Mouse (Mus musculus) Patski (cell line): ENCODE measurements at regions not wholly inside any gene's neighbourhood (a gene's known extent, or its start where the extent isn't known, plus 50 kb on each side); places are given as distances from the start of the nearest gene placed in this dataset.

Source experiments
- ATAC-seq: fragments of 100-300 bp; one replicate; pipeline ENCODE4 v1.8.0; 2021
- CTCF ChIA-PET: fragments of 350-600 bp; sonication (Branson Sonifier 250); formaldehyde crosslinking; loops from one replicate; lab custom pipeline; 2022; ENCODE audit warnings: inconsistent platforms; lab: Charles Lee
- POLR2A ChIA-PET: fragments of 350-600 bp; sonication (Branson Sonifier 250); formaldehyde crosslinking; loops from one replicate; lab custom pipeline; 2022; ENCODE audit warnings: antibody characterized with exemption, inconsistent platforms; lab: Charles Lee
- DNase-seq: peaks from one replicate; pipeline ENCODE4 v3.0.0-alpha.2; 2011; ENCODE audit warnings: low read depth, low spot score
- H3K27me3 ChIP-seq: fragments of 371-371 bp; one replicate; pipeline ENCODE4 v1.5.1; 2021
- CTCF ChIP-seq: fragments of 100-300 bp; IDR thresholded peaks from one replicate; pipeline ENCODE4 v1.5.1; 2021
- in situ Hi-C: fragments of 300-500 bp; cut with MboI; formaldehyde crosslinking; loops from 3 replicates; pipeline ENCODE4 v1.11.1; 2018; ENCODE audit warnings: low pct_unique_long_range_greater_than_20kb, mixed read lengths

DNA sequence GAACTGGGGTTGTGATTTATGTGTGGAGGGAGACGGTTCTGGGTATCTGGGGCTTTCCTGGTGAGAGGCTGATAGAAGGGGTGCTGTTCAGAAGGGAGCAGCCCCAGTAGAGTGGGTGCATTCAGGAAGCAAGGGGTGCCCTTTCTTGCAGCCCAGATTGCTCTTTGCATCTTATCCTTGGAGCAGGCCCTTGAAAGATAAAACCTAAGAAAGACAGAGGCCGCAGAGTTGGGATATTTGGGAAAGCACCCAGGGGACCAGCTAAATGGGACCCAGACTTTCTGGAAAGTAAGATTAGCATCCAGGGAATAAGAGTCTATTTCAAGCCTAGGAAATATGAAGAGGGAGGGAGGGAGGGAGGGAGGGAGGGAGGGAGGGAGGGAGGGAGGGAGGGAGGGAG is 512.2 kb upstream of the Mki67 start:
- in situ Hi-C loops, result no loop called here
- CTCF ChIA-PET, result no interaction called here
- H3K27me3 ChIP-seq, result no peaks in the 10 kb centered on the region
- POLR2A ChIA-PET, result no interaction called here
- ATAC-seq (no peak), DNase-seq (no peak)
- no peak for TF ChIP-seq CTCF

DNA sequence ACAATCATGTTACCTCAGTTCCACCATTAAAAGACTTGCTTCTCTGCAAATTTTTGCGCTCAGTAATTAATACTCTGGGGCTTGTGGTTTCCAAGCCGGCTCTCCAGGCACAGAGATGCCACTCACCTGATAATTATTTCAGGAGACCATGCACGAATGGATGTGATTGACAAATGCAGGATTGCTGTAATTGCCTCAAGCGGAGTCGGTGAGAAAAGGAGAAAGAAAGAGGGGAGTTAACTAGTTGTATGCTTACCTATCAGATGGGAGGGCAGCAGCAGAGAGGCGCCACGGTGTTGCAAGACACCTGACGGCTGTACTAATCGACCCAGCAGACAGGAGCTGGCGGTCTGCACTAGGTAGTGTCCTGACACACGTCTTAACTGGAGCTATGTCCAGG is 513.4 kb upstream of the Mki67 start:
- DNase-seq, result no peak
- in situ Hi-C loops, result no loop called here
- CTCF ChIA-PET, result no interaction called here
- H3K27me3 ChIP-seq, result no peaks in the 10 kb centered on the region
- POLR2A ChIA-PET, result no interaction called here
- ATAC-seq, result no peak
- no peak for TF ChIP-seq CTCF

DNA sequence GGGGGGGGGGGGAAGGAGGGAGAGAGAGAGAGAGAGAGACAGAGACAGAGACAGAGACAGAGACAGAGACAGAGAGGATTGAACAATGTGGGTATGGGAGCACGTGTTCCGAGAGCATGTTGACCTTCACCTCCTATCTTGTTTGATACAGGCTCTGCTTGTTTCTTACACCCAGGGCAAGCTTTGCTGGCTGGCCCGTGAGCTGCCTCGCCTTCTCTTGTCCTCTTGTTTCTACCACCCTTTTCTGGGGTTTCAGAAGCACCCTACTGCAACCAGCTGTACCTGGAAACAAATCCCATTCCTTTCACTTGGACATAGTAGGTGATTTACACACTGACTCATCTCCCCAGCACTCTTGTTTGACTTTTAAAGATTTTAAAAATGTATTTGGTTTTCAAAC is 516.0 kb upstream of the Mki67 start:
- ATAC-seq (no peak), DNase-seq (no peak)
- ChIA-PET POLR2A (no interaction called here), CTCF (no interaction called here)
- TF ChIP-seq CTCF, result no peak
- in situ Hi-C loops, result no loop called here
- no peaks in the 10 kb centered on the region for H3K27me3 ChIP-seq

DNA sequence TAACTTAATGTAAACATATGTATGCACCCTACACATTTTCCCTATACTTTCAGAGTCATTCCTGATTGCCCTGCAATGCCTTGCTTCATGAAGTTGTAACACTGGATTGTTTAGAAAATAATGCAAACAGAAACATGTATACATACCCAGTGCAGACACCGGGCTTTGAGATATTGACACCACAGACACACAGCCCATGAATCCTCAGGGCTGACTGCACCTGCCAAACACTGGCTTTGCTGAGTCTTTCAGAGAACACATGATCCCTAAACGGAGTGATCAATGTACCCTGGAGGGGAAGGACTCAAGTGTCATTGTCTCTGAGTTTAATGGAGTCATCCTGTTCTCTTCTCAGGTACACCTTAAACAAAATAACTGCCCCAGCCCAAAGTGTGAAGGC is 519.4 kb upstream of the Mki67 start:
- in situ Hi-C loops, result no loop called here
- CTCF ChIA-PET, result no interaction called here
- DNase-seq, result no peak
- no peaks in the 10 kb centered on the region for H3K27me3 ChIP-seq
- POLR2A ChIA-PET, result no interaction called here
- ATAC-seq, result no peak
- no peak for TF ChIP-seq CTCF

DNA sequence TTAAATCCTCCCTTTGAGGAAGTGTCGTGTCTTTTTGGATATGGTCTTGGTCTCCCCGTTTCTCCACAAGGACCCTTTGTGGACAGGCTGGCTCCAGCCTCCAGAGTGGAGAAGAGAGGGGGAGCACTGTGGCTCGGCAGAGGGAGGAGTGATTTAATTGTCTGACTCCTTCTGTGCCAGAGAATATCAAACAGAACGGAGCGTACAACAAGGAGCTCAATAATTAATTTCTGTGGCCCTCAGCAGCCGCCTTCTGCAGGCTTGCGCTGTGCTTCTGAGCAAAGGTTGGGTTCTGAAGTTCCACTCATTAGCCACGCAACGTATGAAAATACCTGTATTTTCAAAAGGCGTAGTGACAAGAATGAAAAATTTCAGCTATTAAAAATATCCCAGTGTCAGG is 520.2 kb upstream of the Mki67 start:
- in situ Hi-C loops, result no loop called here
- ATAC-seq (no peak), DNase-seq (no peak)
- TF ChIP-seq CTCF, result no peak
- CTCF ChIA-PET, result interaction anchor here (1.3 kb wide), 1 partner anchor 10 kb away, joined by 5 read pairs; no protein-coding TSS in a partner anchor
- POLR2A ChIA-PET, result no interaction called here
- H3K27me3 ChIP-seq, result no peaks in the 10 kb centered on the region

DNA sequence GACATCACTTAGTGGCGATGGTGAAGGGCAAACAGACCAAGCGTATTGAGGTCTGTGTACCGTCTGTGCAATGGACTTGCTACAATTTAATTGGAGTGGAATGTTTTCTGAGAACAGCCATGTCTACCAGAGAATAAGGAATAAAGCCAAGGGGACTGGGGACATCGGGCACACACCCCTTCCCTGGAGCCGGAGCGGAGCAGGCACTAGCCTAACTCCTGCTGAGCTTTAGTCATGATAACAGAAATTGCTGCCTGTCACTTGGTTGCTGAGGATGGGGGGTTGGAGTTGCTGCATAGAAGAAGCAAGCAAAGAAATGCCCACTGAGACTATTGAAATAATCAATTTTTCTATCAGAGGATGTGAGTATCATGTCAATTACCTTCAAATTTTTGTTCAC is 549.5 kb upstream of the Mki67 start:
- ChIA-PET POLR2A (no interaction called here), CTCF (no interaction called here)
- no peak for DNase-seq
- TF ChIP-seq CTCF, result no peak
- no peaks in the 10 kb centered on the region for H3K27me3 ChIP-seq
- in situ Hi-C loops, result no loop called here
- ATAC-seq, result no peak

DNA sequence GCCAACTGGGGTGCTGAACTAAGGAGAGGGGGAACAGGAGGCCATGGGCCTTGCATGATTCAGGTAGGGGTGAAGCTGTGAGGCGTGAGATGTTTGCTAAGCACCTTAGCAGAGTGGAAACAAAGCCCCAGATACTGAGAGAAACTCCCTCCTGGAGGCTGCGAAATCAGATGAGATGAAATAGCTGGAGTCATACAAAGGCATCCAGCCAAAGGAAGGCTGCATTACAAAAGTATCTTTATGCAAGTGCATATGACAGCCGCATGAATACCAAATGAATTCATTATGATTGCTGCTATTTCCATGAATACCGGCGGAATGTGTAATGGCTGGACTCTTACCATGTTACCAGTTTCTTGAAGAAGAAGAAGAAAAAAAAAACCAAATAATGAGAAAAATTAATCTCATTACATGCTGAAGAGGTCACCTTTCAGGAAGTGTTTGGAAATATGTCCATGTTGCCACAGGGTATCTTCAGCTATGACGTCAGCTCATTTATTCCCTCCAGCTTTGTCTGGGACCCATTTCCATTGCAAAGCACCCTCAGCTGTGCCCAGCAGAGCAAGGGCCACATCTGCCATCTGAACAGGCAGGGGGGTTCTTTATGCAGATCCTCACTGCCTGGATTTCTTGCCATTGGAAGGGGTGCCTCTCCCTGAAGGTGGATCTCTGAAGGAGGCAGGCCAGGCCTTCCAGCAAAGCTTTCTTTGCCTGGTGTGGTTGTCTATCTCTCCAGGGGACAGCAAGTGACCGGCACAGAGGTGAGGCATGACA is 551.7 kb upstream of the Mki67 start:
- TF ChIP-seq CTCF, result no peak

DNA sequence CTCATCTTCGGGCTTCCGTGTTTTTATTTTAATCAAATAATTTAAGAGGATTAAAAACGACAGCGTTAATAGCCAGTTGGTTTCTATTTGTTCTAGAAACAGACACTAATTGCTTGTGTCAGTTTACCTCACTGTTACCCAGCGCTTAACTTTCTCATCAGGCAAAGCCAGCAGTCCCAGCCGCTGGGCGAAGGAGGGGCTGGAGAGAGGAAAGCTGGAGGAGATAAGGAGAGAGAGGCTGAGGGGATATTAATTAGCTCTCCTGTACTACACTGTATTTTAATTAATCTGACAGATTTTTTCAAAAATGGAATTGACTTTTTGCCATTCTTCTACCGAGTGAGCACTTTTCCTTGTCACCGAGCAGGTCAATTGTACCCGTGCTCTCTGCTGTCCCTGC is 559.5 kb upstream of the Mki67 start:
- ATAC-seq (no peak), DNase-seq (no peak)
- CTCF ChIA-PET, result no interaction called here
- no peaks in the 10 kb centered on the region for H3K27me3 ChIP-seq
- TF ChIP-seq CTCF, result no peak
- in situ Hi-C loops, result no loop called here
- POLR2A ChIA-PET, result no interaction called here

More for the DNA sequence above, 551.7 kb upstream of the Mki67 start:
- in situ Hi-C loops, result no loop called here
- no peak for ATAC-seq
- ChIA-PET CTCF (no interaction called here), POLR2A (no interaction called here)
- no peak for DNase-seq
- no peaks in the 10 kb centered on the region for H3K27me3 ChIP-seq

DNA sequence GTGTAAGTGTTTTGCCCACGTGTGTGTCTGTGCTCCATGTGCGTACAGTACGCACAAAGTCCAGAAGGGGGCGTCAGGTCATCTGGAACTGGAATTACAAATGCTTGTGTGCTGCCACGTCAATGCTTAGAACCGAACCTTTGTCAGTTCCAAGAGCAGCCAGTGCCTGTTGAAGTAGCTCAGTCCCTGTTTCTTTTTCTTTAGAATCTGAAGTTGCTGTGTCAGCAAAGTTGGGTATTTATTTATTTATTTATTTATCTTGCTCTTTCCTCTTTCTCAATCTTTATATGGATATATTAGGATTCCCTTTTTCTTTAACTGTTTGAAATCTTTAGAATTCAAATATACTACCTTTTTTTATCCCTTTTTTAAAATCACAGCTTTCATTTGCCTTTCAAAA is 567.6 kb upstream of the Mki67 start:
- ChIA-PET POLR2A (no interaction called here), CTCF (no interaction called here)
- ATAC-seq, result no peak
- no peak for DNase-seq
- TF ChIP-seq CTCF, result no peak
- in situ Hi-C loops, result no loop called here
- H3K27me3 ChIP-seq, result no peaks in the 10 kb centered on the region

DNA sequence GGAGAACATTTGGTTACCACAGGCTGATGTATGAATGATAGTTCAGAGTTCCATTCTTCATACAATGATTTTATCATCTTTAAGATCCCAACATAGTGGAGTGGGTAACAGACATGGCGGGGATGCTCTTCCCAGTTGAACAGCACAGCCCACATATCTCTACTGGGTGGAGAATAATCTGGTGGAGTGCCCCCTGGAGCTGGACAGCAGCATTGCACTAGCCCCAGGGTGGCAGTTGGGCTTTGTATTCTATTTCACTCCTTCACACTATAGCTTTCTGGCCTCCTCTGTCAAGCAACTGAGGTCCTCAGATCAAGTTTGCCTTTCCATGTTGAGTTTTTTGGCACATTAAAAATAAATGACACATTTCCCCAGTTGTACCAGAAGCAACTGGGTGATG is 569.4 kb upstream of the Mki67 start:
- no peaks in the 10 kb centered on the region for H3K27me3 ChIP-seq
- ChIA-PET POLR2A (no interaction called here), CTCF (no interaction called here)
- in situ Hi-C loops, result no loop called here
- no peak for ATAC-seq
- TF ChIP-seq CTCF, result no peak
- DNase-seq, result no peak

DNA sequence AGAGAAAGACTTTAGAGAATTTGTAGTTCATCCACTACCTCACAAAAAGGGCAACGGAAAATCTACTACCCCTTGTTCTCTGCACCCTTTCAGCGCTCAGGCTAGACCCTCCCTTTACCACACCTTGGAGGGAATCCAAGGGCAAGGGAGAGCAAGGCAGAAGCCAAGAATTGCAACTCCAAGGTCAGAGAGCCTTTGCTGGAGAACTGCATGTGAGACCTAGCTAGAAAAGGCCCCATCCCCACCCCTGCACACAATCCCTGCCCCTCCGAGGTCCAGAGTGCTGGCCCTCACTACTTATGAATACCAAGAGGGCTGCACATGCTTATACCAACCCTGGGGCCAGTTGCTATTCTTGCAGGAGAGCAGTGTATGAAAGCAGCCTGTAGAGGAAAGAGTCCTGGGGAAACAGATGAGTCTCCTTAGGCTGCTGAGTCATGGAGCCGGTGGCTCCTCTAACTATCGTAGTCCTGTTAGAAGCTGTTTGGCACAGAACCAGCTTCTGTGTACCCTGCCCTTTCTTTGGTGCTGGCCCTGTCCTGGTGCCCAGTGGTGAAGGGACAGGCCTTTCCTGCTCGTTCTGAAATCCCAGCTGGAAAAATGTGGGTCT is 577.5 kb upstream of the Mki67 start:
- in situ Hi-C loops, result no loop called here
- ATAC-seq (no peak), DNase-seq (no peak)
- ChIA-PET POLR2A (no interaction called here), CTCF (no interaction called here)
- no peak for TF ChIP-seq CTCF
- H3K27me3 ChIP-seq, result no peaks in the 10 kb centered on the region
